8 mouse cellular contexts compared by ENCODE assay signal in the genomic region with DNA sequence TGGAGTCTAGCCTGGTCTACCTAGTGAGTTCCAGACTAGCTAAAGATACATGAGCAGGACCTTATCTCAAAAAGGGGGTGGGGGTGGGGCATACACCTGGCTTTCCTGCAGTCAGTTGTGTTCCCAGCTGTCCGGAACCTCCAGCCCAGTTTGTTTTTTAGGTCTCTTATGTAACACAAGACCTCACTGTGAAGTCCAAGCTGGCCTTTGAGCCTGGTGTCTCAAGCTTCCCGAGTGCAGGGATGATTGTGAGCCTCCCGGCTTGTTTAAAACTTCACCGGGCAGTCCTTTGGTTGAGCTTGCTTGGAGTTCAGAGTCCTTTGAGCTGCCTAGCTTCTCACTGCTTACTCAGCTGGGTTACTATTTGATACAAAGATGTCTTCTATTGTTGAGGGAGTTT. TPM values are rescaled to one million over a fixed set of nuclear protein-coding genes. Genes with fewer than 3 reads are reported as not detected.
DNase-seq lines count a peak whose midpoint lies in the region; ATAC-seq and TF ChIP-seq lines count a peak whose summit lies in the region.

No protein-coding gene starts in this region.

- peak; percentile 24 for DNase-seq in lung, adult 2 months
- DNase-seq in lung, postnatal 25 days (ENCODE audit: low spot score): no peak
- no peak for DNase-seq in forebrain, embryonic 10.5 days (ENCODE audit: extremely low spot score, low spot score)
- DNase-seq in kidney, adult 8-10 months: peak; percentile 80 to 89
- DNase-seq in left cerebral cortex, postnatal 14 days (ENCODE audit: low spot score in 2 of 2): no peak
- DNase-seq in right cerebral cortex, postnatal 4 days: no peak
- no peak for DNase-seq in thymus, postnatal 0 days (ENCODE audit: low spot score)

- peak overlapping the region; percentile 84 for H3K4me3 ChIP-seq in lung, adult 2 months (replicated peaks; ENCODE audit: extremely low read depth, low read depth, low read length)
- peak overlapping the region; percentile 98 for H3K4me3 ChIP-seq in forebrain, embryonic 10.5 days
- H3K4me3 ChIP-seq in midbrain, embryonic 15.5 days: peak overlapping the region; percentile 79

- H3K36me3 ChIP-seq in forebrain, embryonic 10.5 days (replicated peaks): peaks cover 69% of the 10 kb centered on the region
- peaks cover 22% of the 10 kb centered on the region; the same call in 1 of the 2 replicates for H3K36me3 ChIP-seq in midbrain, embryonic 15.5 days (replicated peaks)

- intact Hi-C loops in left cerebral cortex, postnatal 14 days (cut with DNase I): loop anchor here (5.0 to 10.0 kb wide), 2 partner anchors 87 to 481 kb away; a partner anchor contains a TSS

- 2% methylated on average over 4 of the region's 4 CpGs for WGBS in lung, adult 2 months
- WGBS in forebrain, embryonic 10.5 days: 62% methylated on average over 4 of the region's 4 CpGs
- WGBS in midbrain, embryonic 15.5 days: 14% methylated on average over 4 of the region's 4 CpGs

- H3K4me1 ChIP-seq in lung, adult 2 months (ENCODE audit: control insufficient read depth, insufficient read depth, low read length): peaks cover 15% of the 10 kb centered on the region
- peaks cover 63% of the 10 kb centered on the region for H3K4me1 ChIP-seq in forebrain, embryonic 10.5 days
- H3K4me1 ChIP-seq in midbrain, embryonic 15.5 days: peaks cover 52% of the 10 kb centered on the region

- TF ChIP-seq CTCF in lung, adult 2 months (IDR thresholded peaks at IDR 0.05; ENCODE audit: insufficient read depth, low read length): no peak

- no peaks in the 10 kb centered on the region for H3K9me3 ChIP-seq in forebrain, embryonic 10.5 days
- no peaks in the 10 kb centered on the region for H3K9me3 ChIP-seq in midbrain, embryonic 15.5 days

- no peak for TF ChIP-seq POLR2A in lung, adult 2 months (IDR thresholded peaks at IDR 0.05; ENCODE audit: borderline replicate concordance, extremely low read depth, low read depth, low read length)

- H3K4me2 ChIP-seq in midbrain, embryonic 15.5 days: peak overlapping the region; percentile 95

- no peak for ATAC-seq in midbrain, embryonic 15.5 days (replicated peaks)

- H3K27ac ChIP-seq in forebrain, embryonic 10.5 days: peak overlapping the region; percentile 6; the same call in 1 of the 2 replicates
- H3K27ac ChIP-seq in midbrain, embryonic 15.5 days: no peak overlapping the region

- H3K27me3 ChIP-seq in forebrain, embryonic 10.5 days (ENCODE audit: poor library complexity, severe bottlenecking): no peaks in the 10 kb centered on the region
- no peaks in the 10 kb centered on the region for H3K27me3 ChIP-seq in midbrain, embryonic 15.5 days (replicated peaks)

- peak overlapping the region; percentile 89 for H3K9ac ChIP-seq in midbrain, embryonic 15.5 days

RNA-seq across cellular contexts. Expression of a gene that starts 3.1 kb away (rescaled TPM):
- polyA plus RNA-seq in lung, adult 2 months (2012; rRNA removed): 24.2 and 26.5 TPM in 2 replicates
- 59.1 and 59.3 TPM in 2 replicates for polyA plus RNA-seq in forebrain, embryonic 10.5 days (2016; fragmentation: Nextera tagmentation; extraction: Ambion mirVana)
- polyA plus RNA-seq in midbrain, embryonic 15.5 days (2015; fragmentation: Nextera tagmentation; extraction: Ambion mirVana): 29.2 and 30.1 TPM in 2 replicates
- 10 to 100 TPM; 45.5 to 46.8 TPM for total RNA-seq in left cerebral cortex, postnatal 14 days (2021)
- 32.4 and 34.2 TPM in 2 replicates for polyA plus RNA-seq in thymus, postnatal 0 days (2015; fragmentation: Nextera tagmentation; extraction: Ambion mirVana)

RNA-seq across cellular contexts. Expression of a gene that starts 29.9 kb away (rescaled TPM):
- 38.4 and 39.4 TPM in 2 replicates for polyA plus RNA-seq in lung, adult 2 months (2012; rRNA removed)
- 9.0 and 9.9 TPM in 2 replicates for polyA plus RNA-seq in forebrain, embryonic 10.5 days (2016; fragmentation: Nextera tagmentation; extraction: Ambion mirVana)
- polyA plus RNA-seq in midbrain, embryonic 15.5 days (2015; fragmentation: Nextera tagmentation; extraction: Ambion mirVana): 21.4 and 23.4 TPM in 2 replicates
- total RNA-seq in left cerebral cortex, postnatal 14 days (2021): 10 to 100 TPM; 60.7 to 70.5 TPM
- polyA plus RNA-seq in thymus, postnatal 0 days (2015; fragmentation: Nextera tagmentation; extraction: Ambion mirVana): 0.28 and 0.44 TPM in 2 replicates

Comparison
In these comparisons a context has a peak if more than half of its experiments do, and no peak if none do; other contexts are left out.
1. DNase-seq: peak in lung, adult 2 months (single experiment) and kidney, adult 8-10 months (2 of 2); none in lung, postnatal 25 days (single experiment), forebrain, embryonic 10.5 days (single experiment), left cerebral cortex, postnatal 14 days (0 of 2), right cerebral cortex, postnatal 4 days (single experiment) and thymus, postnatal 0 days (single experiment).
2. Peak in every context shown above with its lines, with median percentiles within 50 percentile points of each other: H3K4me3 ChIP-seq.